Mouse (Mus musculus): ENCODE data around the gene Phf20.

GRCm38 (mm10) chr2:156356031-156356430, 159.8 kb downstream of the Phf20 start:
- TF ChIP-seq CTCF (IDR thresholded peaks at IDR 0.05; ENCODE audit: borderline replicate concordance, insufficient read depth, low read length), result no peak
- no peak for TF ChIP-seq POLR2A (IDR thresholded peaks at IDR 0.05; ENCODE audit: low read depth, low read length)

All from embryonic fibroblast, embryonic 13.5 days (primary cell).